Mouse (Mus musculus) layer of hippocampus, postnatal 36 days (tissue): Measurements from ENCODE around the gene Chaf1a. TPM values are rescaled to one million over a fixed set of nuclear protein-coding genes. Genes with fewer than 3 reads are reported as not detected.
A peak's percentile ranks its signal among the peaks of the same experiment; 100 is the strongest.

ENCODE experiments used
- DNase-seq, 2 experiments: peaks; one replicate each; pipeline ENCODE4 v3.0.0; 2022
- total RNA-seq, 2 experiments: library from RNA; stranded (reverse); gene quantifications; 2 replicates each; pipeline ENCODE4 v1.2.3; 2021

The Chaf1a gene
- total RNA-seq, 2 experiments from 2014 or later: 2.5 to 3.6 TPM

DNA sequence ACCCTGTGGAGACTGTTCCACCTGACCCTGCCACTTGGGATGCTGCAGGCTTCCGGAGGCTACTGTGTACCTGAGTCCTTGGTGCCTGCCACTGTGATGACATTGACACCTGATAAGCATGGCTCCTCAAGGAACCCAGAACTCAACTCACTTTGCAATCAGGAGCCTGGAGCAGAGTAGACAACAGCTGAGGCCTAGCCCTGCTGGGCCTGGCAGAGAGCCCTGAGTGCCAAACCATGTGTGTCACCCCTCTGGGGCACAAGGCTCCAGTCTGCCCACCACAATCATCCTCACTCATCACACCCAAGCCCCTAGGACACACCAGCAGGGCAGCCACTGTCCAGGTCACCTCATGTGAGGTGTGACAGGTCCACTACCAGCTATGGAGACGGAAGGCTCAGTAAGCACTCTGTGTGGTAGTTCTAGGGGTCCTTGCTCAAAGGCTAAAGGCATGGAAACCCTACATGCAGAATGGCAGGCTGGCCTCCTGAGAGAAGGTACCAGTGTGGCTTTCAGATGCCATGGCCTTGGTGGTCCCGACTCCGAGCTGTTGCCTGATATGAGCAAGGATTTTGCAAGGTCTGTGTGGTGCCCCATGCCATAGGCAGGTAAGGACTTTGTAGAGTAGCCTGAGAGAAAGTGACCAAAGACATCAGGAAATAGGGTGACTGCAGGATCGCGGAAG, 19.7 kb upstream of the Chaf1a start:
- peak in 1 of 2 experiments; percentile 15 for DNase-seq

DNA sequence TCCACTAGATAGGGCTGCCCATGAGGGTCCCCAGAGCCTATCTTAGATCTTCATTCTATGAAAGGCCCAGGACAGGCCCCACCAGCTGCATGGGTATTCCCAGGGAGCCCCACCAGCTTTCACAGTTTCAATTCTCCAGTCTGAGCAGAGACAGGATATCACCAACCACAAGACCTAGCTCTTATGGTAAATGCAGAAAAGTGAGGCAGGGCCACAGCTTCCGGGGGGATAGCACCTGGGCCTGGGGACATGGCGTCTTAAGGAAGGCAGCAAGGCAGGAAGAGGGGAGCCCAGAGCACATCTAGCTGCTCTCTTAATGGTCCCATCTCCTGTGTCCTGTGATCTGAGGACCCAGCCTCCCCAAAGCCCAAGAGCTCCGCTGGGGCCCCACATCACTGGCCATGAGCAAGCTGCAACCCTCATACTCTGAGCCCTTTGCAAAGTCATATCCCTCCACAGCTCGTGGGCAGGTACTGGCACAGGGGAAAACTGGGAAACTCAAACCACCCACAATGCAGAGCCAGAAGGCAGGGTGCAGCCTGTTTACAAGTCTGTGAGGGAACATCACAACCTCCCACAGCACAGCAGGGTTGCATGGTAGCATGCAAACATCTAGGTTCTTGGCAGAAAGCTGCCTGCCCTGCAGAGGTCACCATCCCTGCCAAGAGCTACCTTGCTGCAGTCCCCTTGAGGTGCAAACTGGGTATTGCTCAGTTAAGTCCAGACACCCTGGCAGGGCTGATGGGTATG, 18.9 kb upstream of the Chaf1a start:
- peak; percentile 75 to 77 for DNase-seq

DNA sequence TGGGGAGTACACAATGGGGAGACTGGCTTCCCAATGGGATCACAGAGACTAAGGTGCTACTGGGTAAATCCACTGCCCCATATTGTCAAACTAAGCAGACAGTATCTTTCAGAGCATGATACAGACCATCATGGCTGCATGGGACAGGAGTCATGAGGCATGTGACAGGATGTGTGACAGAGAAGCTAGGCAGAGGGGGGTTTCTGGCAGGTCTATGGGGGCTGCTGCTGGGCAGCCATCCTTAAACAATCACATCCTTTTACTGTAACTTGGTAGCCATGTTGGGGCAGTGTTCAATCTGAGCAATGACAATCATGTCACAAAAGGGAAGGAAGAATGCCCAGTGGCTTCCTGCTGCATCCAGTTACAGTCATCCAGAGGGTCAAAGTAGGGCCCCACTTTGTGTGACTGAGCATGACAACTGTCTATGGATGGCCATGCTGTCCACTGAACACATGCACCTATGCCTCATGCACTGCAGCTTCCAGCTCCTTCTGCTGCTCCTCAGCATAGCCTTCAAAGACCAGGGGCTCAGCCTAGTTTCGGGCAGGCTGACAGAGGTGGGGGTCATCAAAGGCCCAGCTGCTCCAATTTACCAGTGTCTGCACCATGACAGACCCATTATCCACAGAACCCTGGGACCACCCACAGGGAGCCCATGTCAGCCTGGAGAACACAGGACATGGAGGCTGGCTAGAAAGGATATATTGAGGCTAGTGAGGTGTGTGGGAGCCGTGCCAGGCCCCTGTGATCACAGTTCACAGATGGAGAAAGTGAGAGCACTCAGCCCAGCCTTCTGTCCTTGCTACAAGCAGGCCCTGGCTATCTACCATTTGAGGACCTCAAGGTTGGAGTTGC, 17.9 kb upstream of the Chaf1a start:
- peak in 1 of 2 experiments; percentile 11 for DNase-seq

DNA sequence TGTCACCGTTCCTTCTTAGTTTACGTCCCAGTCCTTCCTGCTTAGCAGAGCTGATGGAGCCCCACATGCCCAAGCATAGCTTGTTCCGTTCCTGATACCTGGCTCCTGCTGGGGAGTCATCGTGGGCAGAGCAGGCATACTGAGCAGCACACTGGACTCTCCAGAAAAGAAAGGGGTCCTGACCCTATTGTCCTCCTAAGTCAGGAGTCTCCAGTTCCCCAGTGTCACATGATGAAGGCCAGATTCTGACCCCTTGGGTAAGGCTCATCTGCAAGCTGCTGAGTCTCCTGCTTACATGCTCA, 17.3 kb upstream of the Chaf1a start:
- DNase-seq: no peak

DNA sequence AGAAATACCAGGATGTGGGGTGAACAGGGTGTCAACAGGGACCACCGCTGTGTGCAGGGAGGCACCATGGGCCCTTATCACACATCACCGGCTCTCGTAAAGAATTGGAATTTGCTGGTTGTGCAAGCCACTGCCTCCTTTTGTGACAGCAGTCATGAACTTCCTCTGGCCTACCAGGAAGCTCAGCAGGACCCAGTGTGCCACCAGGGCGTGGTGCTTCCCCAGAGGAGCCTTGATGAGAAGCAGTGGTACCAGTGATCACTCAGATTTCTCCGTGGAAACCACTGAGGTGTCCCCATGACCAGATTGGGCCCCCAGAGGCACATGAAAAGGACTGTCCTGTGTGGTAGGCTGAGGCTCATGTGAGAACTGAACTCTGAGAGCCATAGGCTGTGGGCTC, 16.9 kb upstream of the Chaf1a start:
- DNase-seq: peak in 1 of 2 experiments; percentile 9

DNA sequence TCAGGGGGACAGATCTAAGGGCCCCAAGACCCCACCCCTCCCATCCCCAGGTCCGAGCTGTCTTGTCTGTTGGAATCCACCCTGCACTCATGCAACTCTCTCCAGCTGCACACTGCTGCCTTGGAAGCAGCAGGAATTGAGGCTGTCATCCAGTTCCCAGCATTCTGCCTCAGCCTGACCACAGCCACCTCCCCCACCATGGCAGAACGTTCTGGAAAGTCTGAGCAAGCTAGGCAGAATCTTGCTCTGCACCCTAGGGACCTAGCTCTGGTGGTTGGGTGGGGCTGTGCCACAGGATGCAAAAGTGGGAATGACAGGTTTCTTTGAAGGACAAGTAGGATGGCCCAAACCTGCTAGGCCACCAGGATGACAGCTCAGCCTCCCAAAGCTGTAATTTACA, 15.8 kb upstream of the Chaf1a start:
- DNase-seq: no peak

DNA sequence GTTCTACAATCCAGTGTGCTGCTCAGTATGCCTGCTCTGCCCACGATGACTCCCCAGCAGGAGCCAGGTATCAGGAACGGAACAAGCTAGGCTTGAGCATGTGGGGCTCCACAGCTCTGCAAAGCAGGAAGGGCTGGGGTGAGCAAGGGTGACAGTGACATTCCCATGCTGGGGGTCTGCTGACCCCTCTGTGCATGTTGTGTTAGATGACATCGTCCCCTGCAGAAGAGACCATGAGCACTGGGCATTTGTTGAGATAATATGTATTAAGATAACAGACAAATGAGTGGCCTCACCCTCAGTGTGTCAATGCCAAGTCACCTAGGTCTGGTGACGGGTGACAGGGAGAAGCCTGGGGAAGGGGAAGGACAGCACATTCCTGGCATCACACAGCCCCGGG, 15.3 kb upstream of the Chaf1a start:
- DNase-seq: peak in 1 of 2 experiments; percentile 6

DNA sequence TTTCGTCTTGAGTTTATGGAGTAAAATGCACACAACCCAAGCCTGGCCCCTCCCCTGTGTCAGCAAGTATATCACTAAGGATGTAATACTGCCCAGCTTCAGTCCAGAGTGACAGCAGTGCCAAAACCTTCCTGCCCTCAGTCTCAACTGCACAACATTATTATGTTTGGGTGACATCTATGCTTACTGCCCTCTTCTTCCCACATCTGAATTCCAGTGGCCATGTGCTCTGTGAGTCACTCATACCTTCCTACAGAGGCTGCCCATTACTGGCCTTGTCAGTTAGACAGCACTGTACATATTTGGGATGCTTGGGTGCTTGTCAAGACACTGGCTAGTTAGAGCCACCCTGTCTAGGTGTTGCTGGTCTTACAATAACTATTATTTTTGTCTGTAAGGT, 13.9 kb upstream of the Chaf1a start:
- DNase-seq: no peak

DNA sequence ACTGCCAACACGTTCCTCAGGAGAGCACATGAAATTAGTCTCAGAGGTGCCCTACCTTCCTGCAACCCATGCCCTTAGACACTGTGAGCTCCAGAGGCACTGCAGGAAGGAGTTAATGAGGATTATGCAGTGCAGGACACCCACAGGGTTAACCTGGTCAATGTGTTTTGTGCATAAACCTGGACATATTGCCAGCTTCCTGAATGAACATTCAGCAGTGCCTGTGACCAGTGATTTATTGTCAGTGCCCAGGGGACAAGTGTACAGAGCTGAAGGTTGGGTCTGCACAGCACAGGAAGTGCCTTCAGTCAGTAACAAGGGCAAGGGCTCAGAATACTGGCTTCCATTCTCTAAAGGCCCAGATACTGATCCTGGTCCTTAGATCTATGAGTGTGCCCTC, 13.4 kb upstream of the Chaf1a start:
- peak in 1 of 2 experiments; percentile 2 for DNase-seq

DNA sequence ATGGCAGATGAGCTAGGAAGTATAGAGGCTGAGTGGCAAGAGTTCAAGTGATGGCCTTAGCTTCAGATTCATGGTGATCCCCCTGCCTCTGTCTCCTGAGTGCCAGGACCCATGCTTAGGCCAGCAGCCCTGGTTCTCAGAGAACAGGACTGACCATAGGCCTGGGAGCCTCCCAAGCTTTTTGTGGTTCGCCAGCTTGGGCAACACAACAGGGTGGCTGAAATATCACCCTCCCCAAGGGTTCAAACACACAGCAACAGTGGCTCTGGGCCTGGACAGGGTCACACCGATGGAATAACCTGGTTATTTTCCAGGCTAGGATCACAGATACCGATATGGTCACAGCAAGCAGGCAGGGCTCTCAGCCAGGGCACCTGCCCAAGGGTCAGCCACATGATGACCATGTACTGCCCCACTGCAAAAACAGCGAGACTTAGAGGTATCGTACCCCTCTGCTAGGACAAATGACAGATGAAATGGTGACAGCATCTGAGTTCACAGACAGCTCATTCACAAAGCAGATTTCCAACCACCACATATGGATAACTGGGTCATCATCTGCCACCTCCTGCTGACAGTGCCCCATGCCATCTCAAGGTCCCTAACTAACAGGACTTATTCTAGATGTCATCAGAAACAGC, 12.3 kb upstream of the Chaf1a start:
- DNase-seq: peak; percentile 3 to 34

DNA sequence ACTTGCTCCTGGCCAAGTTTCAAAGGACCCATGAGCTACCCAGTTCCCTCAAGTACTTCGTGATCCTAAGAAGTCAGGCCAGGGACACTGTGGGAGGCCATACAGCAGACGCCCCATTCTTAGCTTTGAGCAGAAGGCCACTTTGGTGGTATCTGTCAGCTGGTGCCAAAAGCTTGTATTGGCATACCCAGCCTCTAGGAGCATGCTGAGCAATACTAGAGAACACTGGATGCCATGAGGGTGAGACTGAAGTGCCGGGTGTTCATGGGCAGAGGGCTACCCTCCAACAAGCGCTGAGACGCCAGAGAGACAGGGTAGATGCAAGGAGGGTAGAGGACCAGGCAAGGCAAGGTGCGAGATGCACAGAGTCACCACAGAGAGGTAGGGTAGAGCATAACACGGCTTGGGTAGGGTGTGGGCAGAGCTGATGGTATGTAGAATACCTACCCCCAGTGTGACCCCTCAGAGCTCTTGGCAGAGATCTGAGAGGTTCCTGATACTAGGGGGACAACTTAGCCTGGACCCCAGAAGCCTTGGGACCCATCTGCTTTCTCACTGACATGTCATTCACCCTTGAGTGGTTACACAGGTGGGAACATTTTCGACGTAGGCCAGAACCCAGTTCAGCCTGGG, 9.9 kb upstream of the Chaf1a start:
- no peak for DNase-seq

DNA sequence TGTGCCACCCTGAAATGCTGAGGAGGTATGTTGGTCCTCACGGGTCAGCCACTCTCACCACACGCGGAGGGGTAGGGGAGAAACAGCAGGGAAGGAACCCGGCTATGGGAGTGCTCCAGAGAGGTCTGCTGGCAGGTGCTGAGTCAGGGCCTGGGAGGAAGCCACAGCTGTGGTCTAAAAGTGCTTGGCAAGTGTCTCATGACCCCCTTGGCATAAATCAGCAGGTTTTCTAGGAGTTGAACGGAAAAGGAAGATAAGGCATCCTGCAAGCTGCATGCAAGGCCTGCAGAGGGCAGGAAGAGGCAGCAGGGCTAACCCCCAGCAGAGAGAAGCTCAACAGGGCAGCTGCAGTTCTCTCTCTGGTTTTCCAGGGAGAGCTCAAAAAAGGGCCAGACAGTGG, 9.3 kb upstream of the Chaf1a start:
- DNase-seq: no peak

DNA sequence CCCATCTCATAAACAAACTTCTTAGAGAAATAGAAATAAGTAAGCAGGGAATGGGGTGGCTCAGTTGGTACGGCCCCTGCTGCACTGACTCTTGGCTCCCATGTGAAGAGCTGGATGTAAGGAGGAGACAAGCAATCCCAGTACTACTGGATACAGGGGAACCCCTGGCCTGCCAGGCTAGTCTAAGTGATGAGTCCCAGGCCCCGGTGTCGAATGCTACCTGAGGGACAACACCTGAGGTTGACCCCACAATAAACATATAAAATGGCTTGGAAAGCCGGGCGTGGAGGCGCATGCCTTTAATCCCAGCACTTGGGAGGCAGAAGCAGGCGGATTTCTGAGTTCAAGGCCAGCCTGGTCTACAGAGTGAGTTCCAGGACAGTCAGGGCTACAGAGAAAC, 8.8 kb upstream of the Chaf1a start:
- DNase-seq: no peak

DNA sequence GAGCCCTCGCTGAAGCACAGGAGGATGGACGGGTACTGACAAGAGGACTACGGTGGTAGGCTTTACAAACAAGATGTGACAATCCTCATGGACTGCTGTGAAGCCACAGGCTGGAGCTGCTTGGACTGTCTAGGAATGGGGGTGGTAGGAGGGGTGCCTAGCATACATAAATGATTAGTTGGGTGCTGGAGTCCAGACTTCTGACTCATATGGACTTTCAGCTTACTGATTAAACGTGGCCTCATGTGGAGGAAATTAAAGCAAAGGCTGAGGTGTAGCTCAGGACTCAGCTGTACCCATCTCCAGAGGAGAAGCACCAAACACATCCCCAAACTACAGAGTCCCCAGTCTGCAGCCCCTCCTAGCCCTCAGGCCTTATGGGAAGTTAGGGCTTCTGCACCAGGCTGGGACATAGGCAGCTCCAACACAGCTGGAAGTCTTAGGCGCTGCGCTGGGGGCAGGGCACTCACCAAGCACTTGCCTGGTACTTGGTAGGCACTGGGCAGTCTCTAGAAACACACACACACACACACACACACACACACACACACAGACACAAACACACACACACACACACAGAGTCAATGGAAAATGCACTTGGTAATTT, 8.0 kb upstream of the Chaf1a start:
- no peak for DNase-seq

DNA sequence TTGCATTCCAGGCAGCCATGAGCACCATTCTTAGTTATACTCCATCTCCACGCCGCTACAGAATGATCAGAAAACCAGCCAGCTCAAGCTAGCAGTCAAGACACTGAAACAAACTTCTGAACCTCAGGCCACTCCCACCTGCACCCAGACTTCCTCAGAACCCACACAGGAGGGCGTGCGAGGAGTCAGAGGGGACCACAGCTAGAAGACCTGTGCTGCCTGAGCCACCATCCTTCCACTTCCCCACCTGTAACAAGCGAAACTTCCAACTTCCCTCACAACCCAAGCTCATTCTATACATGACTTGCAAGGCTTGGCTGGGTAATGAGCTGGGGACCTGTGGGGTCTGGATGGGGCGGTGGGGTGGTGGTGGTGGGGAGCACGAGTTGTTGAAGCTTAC, 7.4 kb upstream of the Chaf1a start:
- no peak for DNase-seq

DNA sequence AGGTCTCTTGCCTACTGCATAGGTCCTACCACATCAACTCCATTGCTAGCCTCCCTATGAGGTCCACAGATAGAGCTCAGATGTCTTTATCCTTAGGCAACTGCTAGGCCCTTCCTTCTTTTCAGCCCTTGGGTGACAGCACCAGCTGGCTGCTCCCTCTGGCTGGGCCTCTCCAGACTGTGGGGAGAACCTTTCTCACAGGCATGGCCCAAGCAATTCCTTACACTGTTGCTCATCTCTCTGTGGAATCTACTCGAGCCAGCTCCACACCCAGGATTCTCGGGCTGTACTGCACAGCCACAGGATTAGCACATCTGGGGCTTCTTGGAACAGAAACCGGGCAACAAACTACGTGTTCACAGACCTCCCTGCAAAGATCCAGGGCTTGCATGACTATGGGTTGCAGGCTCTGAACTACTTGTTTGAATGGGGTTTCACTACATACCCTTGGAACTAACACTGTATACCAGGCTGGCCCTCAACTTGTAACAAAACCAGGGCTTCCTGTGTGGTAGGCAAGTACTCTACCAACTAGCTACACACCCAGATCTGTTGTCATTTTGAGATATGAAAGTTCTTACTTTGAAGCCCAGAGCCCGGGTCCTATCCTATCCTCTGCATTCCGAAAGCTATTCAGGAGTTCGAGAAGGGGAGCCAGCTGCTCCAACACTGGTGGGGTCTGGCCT, 6.1 kb upstream of the Chaf1a start:
- no peak for DNase-seq

DNA sequence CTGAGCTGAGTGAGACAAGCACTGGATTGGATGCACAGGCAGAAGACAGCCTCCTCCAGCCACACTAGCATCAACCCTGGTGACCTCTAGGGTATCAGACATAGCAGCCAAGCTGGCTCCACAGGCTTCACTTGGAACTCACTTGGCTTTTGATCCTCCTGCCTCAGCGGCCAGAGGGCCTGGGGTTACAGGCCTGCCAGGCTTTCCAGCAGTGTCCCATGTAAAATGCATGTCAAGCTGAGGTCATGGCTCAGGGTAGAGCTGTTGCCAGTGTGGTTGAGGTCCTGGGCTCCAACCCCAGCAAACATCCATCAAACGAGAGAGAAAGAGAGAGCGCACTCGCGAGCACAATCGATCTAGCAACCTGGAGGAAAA, 5.5 kb upstream of the Chaf1a start:
- no peak for DNase-seq

DNA sequence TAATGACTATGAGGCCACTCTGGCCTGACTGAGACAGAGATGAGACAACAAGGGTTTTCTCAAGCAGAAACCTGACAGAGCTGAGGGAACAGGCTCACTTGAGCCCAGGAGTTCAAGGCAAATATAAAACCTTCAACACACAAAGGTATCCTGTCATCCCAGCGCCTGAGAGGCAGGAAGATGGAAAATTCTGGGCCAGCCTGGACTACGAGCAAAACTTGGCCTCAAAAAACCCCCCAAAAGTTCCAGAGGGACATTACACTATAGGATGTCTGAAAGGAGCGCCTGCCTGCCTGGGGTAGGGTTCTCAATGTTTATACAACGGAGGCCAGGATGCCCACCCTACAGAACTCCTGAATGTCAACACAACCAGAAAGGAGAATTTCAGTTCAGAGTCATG, 5.0 kb upstream of the Chaf1a start:
- no peak for DNase-seq

DNA sequence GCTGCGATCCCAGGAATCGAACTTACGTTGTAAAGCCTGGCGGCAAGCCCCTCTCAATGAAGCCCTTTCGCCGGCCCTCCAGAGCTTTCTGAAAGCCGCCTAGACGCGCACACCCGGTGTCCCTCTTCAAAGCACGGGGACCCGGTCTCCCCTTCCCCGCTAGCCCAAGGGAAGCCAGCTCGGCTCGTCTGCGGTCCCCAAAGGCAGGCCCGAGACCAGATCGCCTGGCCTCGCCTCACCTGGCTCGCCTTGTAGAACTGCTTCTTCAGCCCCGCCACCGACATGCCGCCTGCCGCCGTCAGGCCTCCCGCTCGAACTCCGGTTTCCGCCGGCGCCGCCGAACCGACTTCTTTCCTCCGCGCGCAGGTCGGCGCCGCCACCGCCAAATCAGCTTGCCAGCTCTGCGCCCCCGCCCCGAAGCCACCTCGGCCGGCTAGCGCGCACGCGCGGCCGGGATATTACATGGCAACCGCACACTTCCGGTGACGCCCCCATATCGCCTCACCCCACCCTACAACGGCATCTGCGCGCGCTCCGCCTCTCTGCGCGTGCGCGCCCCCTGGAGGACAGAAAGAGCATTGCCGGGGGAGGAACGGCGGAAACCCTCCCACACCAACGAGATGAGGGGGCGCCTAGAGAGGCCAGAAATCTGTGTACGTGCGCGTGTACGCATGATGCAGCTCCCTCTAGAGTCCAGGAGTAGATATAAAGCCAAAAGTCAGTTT, 3.9 kb upstream of the Chaf1a start, which contains the start of gene Sh3gl1:
TSS of gene Sh3gl1 (minus strand) at position 460 of the 725 bp plus-strand sequence.
- peak; percentile 100 for DNase-seq

DNA sequence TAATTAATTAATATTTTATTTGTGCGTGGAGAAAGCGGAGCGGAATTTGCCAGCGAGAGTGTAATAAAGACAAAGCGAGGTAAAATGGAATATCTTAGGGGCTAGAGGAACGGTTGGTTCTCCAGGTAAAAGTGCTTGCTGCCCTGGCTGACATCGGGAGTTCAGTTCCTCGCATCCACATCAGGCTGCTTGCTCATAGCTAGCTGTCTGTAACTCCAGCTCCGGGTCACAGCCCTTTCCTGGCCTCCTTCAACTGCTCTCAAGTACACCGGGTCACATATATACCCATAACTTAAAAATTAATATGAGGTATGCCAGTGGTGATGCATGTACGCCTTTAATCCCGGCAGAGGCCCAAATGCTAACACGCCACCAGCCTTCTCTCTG, 3.3 kb upstream of the Chaf1a start:
- DNase-seq: no peak
